ENCODE assay signal across 11 mouse cellular contexts in genomic region chr7:112127954-112128353, GRCm38 (mm10). TPM values are rescaled to one million over a fixed set of nuclear protein-coding genes. Genes with fewer than 3 reads are reported as not detected.
DNase-seq lines count a peak whose midpoint lies in the region; ATAC-seq and TF ChIP-seq lines count a peak whose summit lies in the region.
"Had no signal": no experiment of that assay in that cellular context is flagged by ENCODE, and none has a peak within 500 bp of the region (broad histone marks: within the 10 kb centered on the region; RNA-seq: fewer than 3 reads in every experiment).

No protein-coding gene starts in this region.

- H3K36me3 ChIP-seq in heart, embryonic 10.5 days: no peaks in the 10 kb centered on the region
- no peaks in the 10 kb centered on the region for H3K36me3 ChIP-seq in stomach, postnatal 0 days (ENCODE audit: control insufficient read depth, insufficient read depth, low read length)

- 82% methylated on average over 4 of the region's 4 CpGs for WGBS in heart, embryonic 10.5 days
- 75% methylated on average over 4 of the region's 4 CpGs for WGBS in stomach, postnatal 0 days

- no peak overlapping the region for H3K4me3 ChIP-seq in heart, embryonic 10.5 days
- H3K4me3 ChIP-seq in stomach, postnatal 0 days (ENCODE audit: low read depth, low read length): no peak overlapping the region
- H3K4me3 ChIP-seq: megakaryocyte, embryonic 14.5 days had no signal

- no peak for TF ChIP-seq CTCF in stomach, postnatal 0 days (IDR thresholded peaks at IDR 0.05; ENCODE audit: low read depth)

- no peak for ATAC-seq in stomach, postnatal 0 days (ENCODE audit: low FRiP score, low TSS enrichment)
- ATAC-seq: forebrain, embryonic 16.5 days had no signal

- no peak for DNase-seq in heart, embryonic 10.5 days (ENCODE audit: low spot score)
- no peak for DNase-seq in heart, adult 9 months (ENCODE audit: low spot score in 2 of 2)
- DNase-seq in retina, postnatal 1 day: peak; percentile 19
- DNase-seq in retina, embryonic 14.5 days (ENCODE audit: low spot score): no peak
- peak; percentile 61 to 67 for DNase-seq in cerebellum, postnatal 14 days
- DNase-seq in stomach, postnatal 0 days (ENCODE audit: low spot score): no peak
- DNase-seq in embryo, embryonic 11 days: no peak
- DNase-seq: lung, adult 2 months had no signal

- no peak overlapping the region for H3K4me2 ChIP-seq in stomach, postnatal 0 days (replicated peaks; ENCODE audit: low read depth)

- peaks cover 72% of the 10 kb centered on the region for H3K4me1 ChIP-seq in heart, embryonic 10.5 days
- no peaks in the 10 kb centered on the region for H3K4me1 ChIP-seq in stomach, postnatal 0 days (replicated peaks; ENCODE audit: control insufficient read depth, insufficient read depth)

- no peaks in the 10 kb centered on the region for H3K27me3 ChIP-seq in heart, embryonic 10.5 days (ENCODE audit: insufficient read depth, poor library complexity, severe bottlenecking)
- no peaks in the 10 kb centered on the region for H3K27me3 ChIP-seq in stomach, postnatal 0 days (ENCODE audit: control insufficient read depth, insufficient read depth, low read length)
- H3K27me3 ChIP-seq: CH12.LX had no signal

- no peak overlapping the region for H3K9ac ChIP-seq in stomach, postnatal 0 days (ENCODE audit: low read length)

- H3K27ac ChIP-seq in heart, embryonic 10.5 days: peak overlapping the region; percentile 78
- H3K27ac ChIP-seq in stomach, postnatal 0 days (replicated peaks): peak overlapping the region; percentile 63; the same call in 1 of the 2 replicates

- H3K9me3 ChIP-seq in heart, embryonic 10.5 days: no peaks in the 10 kb centered on the region
- no peaks in the 10 kb centered on the region for H3K9me3 ChIP-seq in stomach, postnatal 0 days (ENCODE audit: control insufficient read depth, low read length)
- H3K9me3 ChIP-seq: megakaryocyte, embryonic 14.5 days had no signal

- no peak for TF ChIP-seq EP300 in stomach, postnatal 0 days (optimal IDR thresholded peaks at IDR 0.05)

RNA-seq across cellular contexts. Expression of gene Dkk3, which starts 30.9 kb away (rescaled TPM):
- polyA plus RNA-seq in heart, embryonic 10.5 days (2016; fragmentation: Nextera tagmentation; extraction: Ambion mirVana): 59.8 and 101 TPM in 2 replicates
- polyA plus RNA-seq in stomach, postnatal 0 days (2015; fragmentation: Nextera tagmentation; extraction: Ambion mirVana): 39.1 and 40.0 TPM in 2 replicates

Comparison
In these comparisons a context has a peak if more than half of its experiments do, and no peak if none do; other contexts are left out.
1. DNase-seq: peak in retina, postnatal 1 day (single experiment) and cerebellum, postnatal 14 days (2 of 2); none in heart, embryonic 10.5 days (single experiment), heart, adult 9 months (0 of 2), retina, embryonic 14.5 days (single experiment), stomach, postnatal 0 days (single experiment) and embryo, embryonic 11 days (single experiment).